20 mouse cellular contexts compared by ENCODE assay signal in genomic region chr3:153525151-153525768, GRCm38 (mm10).
A peak's percentile ranks its signal among the peaks of the same experiment; 100 is the strongest.
DNase-seq lines count a peak whose midpoint lies in the region; ATAC-seq and TF ChIP-seq lines count a peak whose summit lies in the region.
"Had no signal": no experiment of that assay in that cellular context is flagged by ENCODE, and none has a peak within 500 bp of the region (broad histone marks: within the 10 kb centered on the region; RNA-seq: fewer than 3 reads in every experiment).

No protein-coding gene starts in this region.

- H3K27me3 ChIP-seq in embryonic facial prominence, embryonic 14.5 days (replicated peaks; ENCODE audit: control insufficient read depth, insufficient read depth, low read length): no peaks in the 10 kb centered on the region
- H3K27me3 ChIP-seq in embryonic facial prominence, embryonic 10.5 days (replicated peaks; ENCODE audit: low read depth, poor library complexity, severe bottlenecking): no peaks in the 10 kb centered on the region
- H3K27me3 ChIP-seq in kidney, embryonic 16.5 days (ENCODE audit: insufficient read depth, low read length): no peaks in the 10 kb centered on the region
- H3K27me3 ChIP-seq in megakaryocyte, embryonic 14.5 days (replicated peaks): no peaks in the 10 kb centered on the region
- H3K27me3 ChIP-seq: forebrain, embryonic 13.5 days had no signal

- H3K36me3 ChIP-seq in embryonic facial prominence, embryonic 14.5 days (ENCODE audit: control insufficient read depth, insufficient read depth, low read length): no peaks in the 10 kb centered on the region
- no peaks in the 10 kb centered on the region for H3K36me3 ChIP-seq in embryonic facial prominence, embryonic 10.5 days (replicated peaks)
- no peaks in the 10 kb centered on the region for H3K36me3 ChIP-seq in kidney, embryonic 16.5 days (ENCODE audit: insufficient read depth, low read length)
- no peaks in the 10 kb centered on the region for H3K36me3 ChIP-seq in megakaryocyte, embryonic 14.5 days (replicated peaks; ENCODE audit: low read length)
- H3K36me3 ChIP-seq: heart, embryonic 10.5 days had no signal

- peak; percentile 33 for DNase-seq in embryonic facial prominence, embryonic 14.5 days (ENCODE audit: low spot score)
- DNase-seq in embryonic facial prominence, embryonic 10.5 days (ENCODE audit: low spot score): no peak
- DNase-seq in kidney, adult 8-10 months: no peak
- DNase-seq in brain, embryonic 14.5 days (ENCODE audit: low read depth): peak; percentile 39
- DNase-seq in thymus, postnatal 4 days: no peak
- DNase-seq: adrenal gland, postnatal 14 days; cerebellum, adult 2 months; cerebellum, postnatal 36 days; heart, postnatal 10 days; kidney, adult 2 months; left cerebral cortex, postnatal 4 days; liver; right cerebral cortex, adult 18-20 months had no signal

- no peaks in the 10 kb centered on the region for H3K4me1 ChIP-seq in embryonic facial prominence, embryonic 14.5 days (ENCODE audit: control insufficient read depth, insufficient read depth, low read length)
- H3K4me1 ChIP-seq in embryonic facial prominence, embryonic 10.5 days: 0 out of 2 replicates have a peak, but pooled peaks cover 3% of the 10 kb centered on the region
- peaks cover 10% of the 10 kb centered on the region for H3K4me1 ChIP-seq in kidney, embryonic 16.5 days (ENCODE audit: insufficient read depth, low read length)
- no peaks in the 10 kb centered on the region for H3K4me1 ChIP-seq in megakaryocyte, embryonic 14.5 days
- H3K4me1 ChIP-seq: forebrain, embryonic 13.5 days; heart, embryonic 10.5 days had no signal

- no peak for TF ChIP-seq POLR2A in brain, embryonic 14.5 days (IDR thresholded peaks at IDR 0.05; ENCODE audit: borderline replicate concordance, extremely low read depth, insufficient read depth, insufficient read length, poor library complexity, severe bottlenecking)

- no peak overlapping the region for H3K4me2 ChIP-seq in embryonic facial prominence, embryonic 14.5 days (ENCODE audit: low read depth, low read length)
- no peak overlapping the region for H3K4me2 ChIP-seq in kidney, embryonic 16.5 days (replicated peaks; ENCODE audit: low read depth, low read length)
- H3K4me2 ChIP-seq: forebrain, embryonic 13.5 days had no signal

- H3K4me3 ChIP-seq in embryonic facial prominence, embryonic 14.5 days (ENCODE audit: low read depth, low read length): no peak overlapping the region
- no peak overlapping the region for H3K4me3 ChIP-seq in embryonic facial prominence, embryonic 10.5 days
- no peak overlapping the region for H3K4me3 ChIP-seq in kidney, embryonic 16.5 days (ENCODE audit: low read length)
- H3K4me3 ChIP-seq in megakaryocyte, embryonic 14.5 days (replicated peaks): peak overlapping the region; percentile 67
- H3K4me3 ChIP-seq: forebrain, embryonic 13.5 days; heart, embryonic 10.5 days had no signal

- ATAC-seq in embryonic facial prominence, embryonic 14.5 days (ENCODE audit: low read depth): no peak
- peak; percentile 39; the same call in 1 of the 2 replicates for ATAC-seq in kidney, embryonic 16.5 days (ENCODE audit: low FRiP score, low TSS enrichment)
- ATAC-seq in megakaryocyte, adult 5-6 weeks (ENCODE audit: poor library complexity, severe bottlenecking): no peak
- ATAC-seq: forebrain, embryonic 13.5 days; inflammation-experienced regulatory T-cells, adult 6 months; lung, postnatal 0 days had no signal

- H3K9ac ChIP-seq in embryonic facial prominence, embryonic 14.5 days (ENCODE audit: low read depth, low read length): no peak overlapping the region
- H3K9ac ChIP-seq in kidney, embryonic 16.5 days (replicated peaks; ENCODE audit: low read length): no peak overlapping the region
- H3K9ac ChIP-seq: forebrain, embryonic 13.5 days had no signal

- TF ChIP-seq CTCF in brain, embryonic 14.5 days (IDR thresholded peaks at IDR 0.05; ENCODE audit: borderline replicate concordance, extremely low read depth, insufficient read depth, insufficient read length): no peak

- no peak overlapping the region; the same call in 1 of the 2 replicates for H3K27ac ChIP-seq in embryonic facial prominence, embryonic 14.5 days (replicated peaks; ENCODE audit: low read depth, low read length)
- no peak overlapping the region for H3K27ac ChIP-seq in embryonic facial prominence, embryonic 10.5 days (replicated peaks)
- H3K27ac ChIP-seq in kidney, embryonic 16.5 days (ENCODE audit: low read length): 0 out of 2 replicates have a peak overlapping the region, but pooled peaks have one; percentile 29
- H3K27ac ChIP-seq: forebrain, embryonic 13.5 days; heart, embryonic 10.5 days had no signal

- no peaks in the 10 kb centered on the region for H3K9me3 ChIP-seq in embryonic facial prominence, embryonic 14.5 days (ENCODE audit: control insufficient read depth, low read length)
- no peaks in the 10 kb centered on the region for H3K9me3 ChIP-seq in embryonic facial prominence, embryonic 10.5 days
- H3K9me3 ChIP-seq in kidney, embryonic 16.5 days (ENCODE audit: low read length): no peaks in the 10 kb centered on the region
- peaks cover 16% of the 10 kb centered on the region for H3K9me3 ChIP-seq in megakaryocyte, embryonic 14.5 days
- H3K9me3 ChIP-seq: forebrain, embryonic 13.5 days; heart, embryonic 10.5 days had no signal

- WGBS in embryonic facial prominence, embryonic 14.5 days: 66% methylated on average over 6 of the region's 6 CpGs
- 82% methylated on average over 6 of the region's 6 CpGs for WGBS in embryonic facial prominence, embryonic 10.5 days
- 54% methylated on average over 6 of the region's 6 CpGs for WGBS in kidney, embryonic 16.5 days

Comparison
In these comparisons a context has a peak if more than half of its experiments do, and no peak if none do; other contexts are left out.
1. DNase-seq: peak in embryonic facial prominence, embryonic 14.5 days (single experiment) and brain, embryonic 14.5 days (single experiment); none in embryonic facial prominence, embryonic 10.5 days (single experiment), kidney, adult 8-10 months (0 of 2) and thymus, postnatal 4 days (single experiment).